Mouse (Mus musculus): ENCODE measurements around the gene Gins3.

GRCm38 (mm10) chr8:95595131-95595530 lies 38.1 kb upstream of the Gins3 start:
- TF ChIP-seq CTCF (IDR thresholded peaks at IDR 0.05; ENCODE audit: control insufficient read depth, insufficient read depth, insufficient replicate concordance, low read depth, low read length) (no peak), POLR2A (IDR thresholded peaks at IDR 0.05; ENCODE audit: control insufficient read depth, low read depth, low read length) (no peak)
